Mouse (Mus musculus) hindbrain, embryonic 15.5 days (tissue): ENCODE measurements around the gene Snapin. TPM values are rescaled to one million over a fixed set of nuclear protein-coding genes. Genes with fewer than 3 reads are reported as not detected.

Experiments used
- ATAC-seq: fragments of 200-750 bp; cut with Nextera tagmentation; 2 replicates; pipeline ENCODE4 v1.8.0; 2017; ENCODE audit warnings: low read depth, moderate number of reproducible peaks, moderate TSS enrichment; ENCODE audit not compliant: low FRiP score
- H3K27ac ChIP-seq: fragments of 300-500 bp; sonication (generic); replicated peaks from 2 replicates; pipeline ENCODE4 v1.5.1; 2015; ENCODE audit warnings: mild to moderate bottlenecking, inconsistent platforms
- H3K27me3 ChIP-seq: fragments of 300-500 bp; sonication (generic); 2 replicates; pipeline ENCODE4 v1.6.1; 2015; ENCODE audit warnings: control low read depth, inconsistent platforms
- H3K36me3 ChIP-seq: fragments of 300-500 bp; sonication (generic); 2 replicates; pipeline ENCODE4 v1.6.1; 2015; ENCODE audit warnings: control low read depth, inconsistent platforms
- H3K4me1 ChIP-seq: fragments of 300-500 bp; sonication (generic); replicated peaks from 2 replicates; pipeline ENCODE4 v1.6.1; 2015; ENCODE audit warnings: control low read depth, inconsistent platforms
- H3K4me2 ChIP-seq: fragments of 300-500 bp; sonication (generic); 2 replicates; pipeline ENCODE4 v1.6.1; 2015; ENCODE audit warnings: moderate library complexity, mild to moderate bottlenecking, inconsistent platforms
- H3K4me3 ChIP-seq: fragments of 300-500 bp; sonication (generic); 2 replicates; pipeline ENCODE4 v1.5.1; 2015; ENCODE audit warnings: mild to moderate bottlenecking, inconsistent platforms
- H3K9ac ChIP-seq: fragments of 300-500 bp; sonication (generic); 2 replicates; pipeline ENCODE4 v1.6.1; 2015; ENCODE audit warnings: inconsistent platforms
- H3K9me3 ChIP-seq: fragments of 300-500 bp; sonication (generic); 2 replicates; pipeline ENCODE4 v1.6.1; 2016; ENCODE audit warnings: control low read depth, inconsistent platforms
- WGBS: fragments of 180-500 bp; shearing (Covaris S2); methylation state at CpG from one replicate; pipeline ENCODE4 v1.1.7; 2015; 5-methylcytosine and 5-hydroxymethylcytosine counted together
- polyA plus RNA-seq: library from polyadenylated mRNA; unstranded; fragments of >200 nt; fragmentation: Nextera tagmentation; extraction: Ambion mirVana; gene quantifications from 2 replicates; pipeline ENCODE4 v1.2.1, GENCODE M21; 2015

Snapin gene
- polyA plus RNA-seq = 90.1 and 93.1 TPM in 2 replicates

DNA sequence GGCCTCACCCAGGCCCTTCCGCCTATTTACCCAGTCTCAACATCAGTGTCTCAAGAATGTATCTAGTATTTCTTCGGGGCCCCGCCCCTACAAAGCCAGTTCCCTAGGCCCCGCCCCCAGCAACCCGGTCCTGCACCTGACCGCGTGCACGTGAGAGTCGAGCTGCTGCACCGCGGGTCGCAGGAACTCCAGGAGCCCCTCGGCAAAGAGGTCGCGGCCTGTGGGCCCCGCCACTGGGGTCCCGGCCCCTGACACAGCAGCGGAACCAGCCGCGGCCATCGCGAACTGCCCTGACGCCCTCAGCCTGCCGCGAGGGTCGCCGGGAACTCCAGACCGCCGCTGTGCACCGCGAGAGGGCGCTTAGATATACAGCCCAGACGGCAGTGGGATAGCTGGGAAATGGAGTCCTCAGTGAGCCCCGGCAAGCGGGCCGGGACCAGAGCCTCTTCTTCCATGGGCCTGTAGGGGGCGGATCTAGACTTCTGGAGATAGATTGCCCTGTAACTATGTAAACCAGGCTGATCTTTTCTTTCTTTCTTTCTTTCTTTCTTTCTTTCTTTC lies at the start of gene Snapin:
TSS of gene Snapin (minus strand) at position 338 of the 561 bp plus-strand sequence.
- peaks cover 34% of the 10 kb centered on the region for H3K36me3 ChIP-seq
- no peaks in the 10 kb centered on the region for H3K27me3 ChIP-seq
- peak within 1 kb of the TSS; percentile 82 for H3K27ac ChIP-seq
- peak within 1 kb of the TSS; percentile 80 for H3K9ac ChIP-seq
- H3K4me1 ChIP-seq = peaks cover 10% of the 10 kb centered on the region
- H3K4me3 ChIP-seq = peak within 1 kb of the TSS; percentile 98
- H3K9me3 ChIP-seq = no peaks in the 10 kb centered on the region
- peak within 1 kb of the TSS; percentile 63 for H3K4me2 ChIP-seq
- peak; percentile 97 for ATAC-seq
- under 1% methylated on average over 37 of the region's 37 CpGs for WGBS

DNA sequence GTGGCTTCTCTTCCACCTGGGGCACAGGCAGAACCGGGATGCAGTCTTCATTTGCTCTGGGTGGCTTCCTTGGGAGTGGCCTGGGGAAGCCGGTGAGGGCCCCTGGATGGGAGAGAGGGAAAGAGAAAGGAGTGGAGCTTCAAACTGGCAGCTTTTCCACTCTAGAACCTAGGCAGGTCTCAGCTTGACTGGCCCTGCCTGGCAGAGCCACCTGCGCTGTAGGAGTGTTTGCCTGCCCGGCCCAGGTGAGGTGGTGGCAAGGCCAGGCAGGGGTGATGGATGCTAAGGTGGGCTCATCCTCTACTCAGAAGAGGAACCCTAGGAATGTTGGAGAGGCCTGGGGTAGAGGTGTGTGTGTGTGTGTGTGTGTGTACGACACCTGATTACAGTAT lies 47.1 kb upstream of the Snapin start:
- no peaks in the 10 kb centered on the region for H3K9me3 ChIP-seq
- no peaks in the 10 kb centered on the region for H3K36me3 ChIP-seq
- no peak overlapping the region for H3K27ac ChIP-seq
- 0 out of 2 replicates have a peak, but pooled peaks cover 4% of the 10 kb centered on the region for H3K4me1 ChIP-seq
- no peak overlapping the region for H3K9ac ChIP-seq
- H3K4me2 ChIP-seq = no peak overlapping the region
- no peak overlapping the region for H3K4me3 ChIP-seq
- ATAC-seq = no peak
- WGBS = 87% methylated on average over 5 of the region's 5 CpGs
- no peaks in the 10 kb centered on the region for H3K27me3 ChIP-seq

- no peaks in the 10 kb centered on the region for H3K36me3 ChIP-seq
- H3K9ac ChIP-seq = no peak within 1 kb of the TSS
- 0 out of 2 replicates have a peak, but pooled peaks cover 4% of the 10 kb centered on the region for H3K4me1 ChIP-seq
- no peaks in the 10 kb centered on the region for H3K9me3 ChIP-seq
- no peak; the same call in 1 of the 2 replicates for ATAC-seq
- H3K4me2 ChIP-seq = peak within 1 kb of the TSS; percentile 7; the same call in 1 of the 2 replicates
- 35% methylated on average over 10 of the region's 10 CpGs for WGBS
- H3K27me3 ChIP-seq = no peaks in the 10 kb centered on the region
- H3K27ac ChIP-seq = no peak within 1 kb of the TSS
- no peak within 1 kb of the TSS for H3K4me3 ChIP-seq
These were observed 46.5 kb upstream of the Snapin start, which contains the start of gene S100a16 for GRCm38 (mm10) chr3:90537141-90537904. S100a16 (plus strand) TSS chr3:90537254.

DNA sequence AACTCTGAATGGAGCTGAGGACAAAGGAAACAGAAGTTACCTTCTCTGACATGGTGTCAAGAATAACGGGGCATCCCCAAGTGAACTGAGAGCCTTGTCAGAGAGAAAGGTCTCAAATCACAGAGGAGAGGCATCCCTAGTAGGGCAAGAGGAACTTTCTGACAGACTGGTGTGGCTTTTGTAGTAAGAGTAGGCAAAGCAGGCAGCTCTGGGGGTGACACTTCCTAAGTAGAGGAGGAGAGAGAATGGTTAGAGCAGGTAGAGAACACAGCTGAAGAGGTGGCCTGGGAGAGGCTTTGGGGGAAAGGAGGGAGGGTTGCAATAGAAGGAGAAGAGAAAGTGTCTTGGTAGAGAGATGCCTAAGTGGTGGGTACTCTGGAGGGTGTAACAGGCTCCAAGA lies 44.6 kb upstream of the Snapin start:
- 76% methylated on average over 1 of the region's 1 CpGs for WGBS
- ATAC-seq = no peak

GRCm38 (mm10) chr3:90531713-90532112 lies 40.9 kb upstream of the Snapin start:
- H3K4me2 ChIP-seq = no peak overlapping the region
- no peak overlapping the region for H3K27ac ChIP-seq
- no peaks in the 10 kb centered on the region for H3K9me3 ChIP-seq
- H3K4me1 ChIP-seq = no peaks in the 10 kb centered on the region
- H3K36me3 ChIP-seq = no peaks in the 10 kb centered on the region
- H3K27me3 ChIP-seq = no peaks in the 10 kb centered on the region
- no peak for ATAC-seq
- 78% methylated on average over 5 of the region's 5 CpGs for WGBS
- H3K9ac ChIP-seq = no peak overlapping the region
- H3K4me3 ChIP-seq = no peak overlapping the region

More for the DNA sequence above, 44.6 kb upstream of the Snapin start:
- Histone ChIP-seq H3K27me3 (no peaks in the 10 kb centered on the region), H3K36me3 (no peaks in the 10 kb centered on the region), H3K9ac (no peak overlapping the region), H3K9me3 (no peaks in the 10 kb centered on the region), H3K27ac (no peak overlapping the region), H3K4me3 (no peak overlapping the region), H3K4me2 (no peak overlapping the region), H3K4me1 (no peaks in the 10 kb centered on the region)

GRCm38 (mm10) chr3:90527291-90527873 lies 36.5 kb upstream of the Snapin start:
- no peak overlapping the region for H3K4me3 ChIP-seq
- H3K4me2 ChIP-seq = no peak overlapping the region
- H3K9me3 ChIP-seq = no peaks in the 10 kb centered on the region
- H3K36me3 ChIP-seq = no peaks in the 10 kb centered on the region
- H3K27me3 ChIP-seq = no peaks in the 10 kb centered on the region
- H3K4me1 ChIP-seq = no peaks in the 10 kb centered on the region
- 89% methylated on average over 7 of the region's 7 CpGs for WGBS
- H3K9ac ChIP-seq = no peak overlapping the region
- no peak for ATAC-seq
- H3K27ac ChIP-seq = no peak overlapping the region

DNA sequence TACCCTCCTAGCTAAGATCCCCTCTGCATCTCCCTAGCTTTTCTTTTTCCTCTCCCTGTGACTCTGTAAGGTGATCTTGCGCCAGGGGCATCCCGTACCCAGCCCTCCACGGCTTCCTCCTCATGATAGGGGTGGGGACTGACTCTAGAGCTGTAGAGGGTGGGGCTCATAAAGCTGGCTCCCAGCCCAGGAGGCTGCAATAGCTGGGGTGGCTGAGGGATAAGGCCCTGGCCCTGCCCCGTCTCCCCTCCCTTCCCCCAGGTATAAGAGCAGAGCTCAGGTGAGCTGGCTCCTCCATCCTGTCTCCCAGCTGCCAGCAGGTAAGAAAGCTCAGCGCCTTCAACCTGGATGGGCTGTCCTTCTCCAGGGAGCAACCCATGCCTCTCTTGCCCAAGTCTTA lies 35.7 kb upstream of the Snapin start, which contains the start of gene S100a14:
TSS of gene S100a14 (plus strand) at position 277 of the 400 bp plus-strand sequence.
- Histone ChIP-seq H3K36me3 (no peaks in the 10 kb centered on the region), H3K4me2 (no peak within 1 kb of the TSS), H3K4me3 (no peak within 1 kb of the TSS), H3K4me1 (no peaks in the 10 kb centered on the region), H3K9me3 (no peaks in the 10 kb centered on the region), H3K9ac (no peak within 1 kb of the TSS), H3K27ac (no peak within 1 kb of the TSS), H3K27me3 (no peaks in the 10 kb centered on the region)
- ATAC-seq = no peak
- 83% methylated on average over 5 of the region's 5 CpGs for WGBS

DNA sequence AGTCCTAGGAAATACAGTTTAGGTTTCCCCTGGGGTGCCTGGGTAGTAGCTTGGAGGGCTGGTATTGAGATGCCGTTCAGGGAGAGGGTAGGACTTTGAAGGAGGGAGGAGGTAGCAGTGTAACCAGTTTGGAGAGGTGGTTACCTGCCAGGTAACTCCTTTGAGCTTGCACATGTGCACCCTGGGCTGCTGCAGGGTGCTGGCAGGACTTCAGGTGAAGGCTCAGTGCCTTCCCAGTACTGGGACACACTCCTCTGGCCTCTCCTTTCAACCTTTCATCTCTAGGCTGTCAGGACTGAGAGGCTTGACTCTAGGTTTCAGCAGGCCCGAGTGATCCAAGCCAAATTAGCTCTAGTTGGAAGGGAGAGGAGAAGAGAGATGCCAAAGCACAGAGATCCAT lies 35.2 kb upstream of the Snapin start:
- Histone ChIP-seq H3K4me2 (no peak overlapping the region), H3K27ac (no peak overlapping the region), H3K36me3 (no peaks in the 10 kb centered on the region), H3K9ac (no peak overlapping the region), H3K4me3 (no peak overlapping the region), H3K9me3 (no peaks in the 10 kb centered on the region), H3K27me3 (no peaks in the 10 kb centered on the region), H3K4me1 (no peaks in the 10 kb centered on the region)
- WGBS = 81% methylated on average over 2 of the region's 2 CpGs
- no peak for ATAC-seq

GRCm38 (mm10) chr3:90525421-90525820 lies 34.6 kb upstream of the Snapin start:
- Histone ChIP-seq H3K9ac (no peak overlapping the region), H3K4me2 (no peak overlapping the region), H3K27ac (no peak overlapping the region), H3K4me1 (no peaks in the 10 kb centered on the region), H3K9me3 (no peaks in the 10 kb centered on the region), H3K27me3 (no peaks in the 10 kb centered on the region), H3K4me3 (no peak overlapping the region), H3K36me3 (no peaks in the 10 kb centered on the region)
- WGBS = 76% methylated on average over 4 of the region's 4 CpGs
- ATAC-seq = no peak

DNA sequence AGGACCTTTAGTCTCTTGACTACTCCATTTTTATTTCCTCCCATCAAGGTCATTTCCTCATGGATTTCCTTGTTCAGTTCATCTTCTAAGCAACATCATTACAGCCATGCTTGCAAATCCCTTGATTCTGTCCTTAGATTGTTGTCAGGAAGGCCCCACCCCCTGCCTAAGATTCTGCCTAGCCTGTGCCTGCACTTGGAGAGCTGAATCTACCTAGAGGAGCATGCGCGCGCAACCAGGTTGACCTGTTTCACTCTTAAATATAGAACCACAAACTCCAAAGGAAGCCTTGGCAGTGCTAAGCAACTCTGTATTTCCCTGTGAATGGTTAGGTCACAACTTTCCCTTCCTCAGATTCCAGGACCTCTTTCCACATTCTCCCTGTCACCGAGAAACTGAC lies 26.9 kb upstream of the Snapin start:
- Histone ChIP-seq H3K4me2 (no peak overlapping the region), H3K9me3 (no peaks in the 10 kb centered on the region), H3K36me3 (no peaks in the 10 kb centered on the region), H3K27ac (no peak overlapping the region), H3K9ac (no peak overlapping the region), H3K27me3 (peaks cover 29% of the 10 kb centered on the region), H3K4me3 (no peak overlapping the region), H3K4me1 (peaks cover 14% of the 10 kb centered on the region)
- no peak for ATAC-seq
- 86% methylated on average over 4 of the region's 4 CpGs for WGBS

DNA sequence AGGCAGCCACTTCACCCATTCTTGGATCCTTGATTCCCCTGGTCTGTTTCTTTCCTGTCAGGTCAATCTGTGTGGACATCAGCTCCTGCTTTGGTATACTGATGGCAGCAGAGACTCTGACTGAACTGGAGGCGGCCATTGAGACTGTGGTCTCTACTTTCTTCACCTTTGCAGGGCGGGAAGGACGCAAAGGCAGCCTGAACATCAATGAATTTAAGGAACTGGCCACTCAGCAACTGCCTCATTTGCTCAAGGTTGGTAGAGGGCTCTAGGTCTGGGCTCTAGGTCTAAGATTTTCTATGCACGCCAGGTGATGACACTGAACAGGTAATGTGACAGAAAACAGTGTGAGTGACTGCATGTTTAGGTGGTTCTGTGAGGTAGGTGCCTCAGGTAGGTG lies 25.0 kb upstream of the Snapin start:
- peaks cover 14% of the 10 kb centered on the region for H3K4me1 ChIP-seq
- H3K27me3 ChIP-seq = peaks cover 33% of the 10 kb centered on the region
- ATAC-seq = no peak
- H3K9ac ChIP-seq = no peak overlapping the region
- no peak overlapping the region for H3K4me3 ChIP-seq
- H3K27ac ChIP-seq = no peak overlapping the region
- 92% methylated on average over 4 of the region's 4 CpGs for WGBS
- H3K36me3 ChIP-seq = no peaks in the 10 kb centered on the region
- no peaks in the 10 kb centered on the region for H3K9me3 ChIP-seq
- no peak overlapping the region for H3K4me2 ChIP-seq

DNA sequence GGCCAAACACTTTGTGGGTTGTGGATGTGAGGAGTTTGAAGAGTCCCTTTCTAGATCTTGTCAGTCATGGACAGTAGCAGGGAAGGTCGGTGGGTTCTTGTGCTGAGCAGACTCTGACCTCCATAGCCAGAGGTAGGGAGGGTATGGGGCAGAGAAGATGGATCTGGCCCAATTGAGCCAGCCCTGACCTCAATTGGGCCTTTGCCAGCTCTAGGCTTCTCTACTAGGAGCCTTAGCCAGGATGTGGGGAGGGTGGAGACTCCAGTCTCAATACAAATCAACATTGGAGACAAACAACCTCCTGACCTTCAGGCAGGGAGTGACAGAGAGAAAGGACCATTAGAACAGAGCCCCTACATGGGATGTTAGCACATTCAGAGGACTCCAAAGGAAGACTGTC lies 24.4 kb upstream of the Snapin start:
- peaks cover 33% of the 10 kb centered on the region for H3K27me3 ChIP-seq
- 47% methylated on average over 1 of the region's 1 CpGs for WGBS
- H3K36me3 ChIP-seq = no peaks in the 10 kb centered on the region
- H3K9ac ChIP-seq = 0 out of 2 replicates have a peak overlapping the region, but pooled peaks have one; percentile 30
- peaks cover 14% of the 10 kb centered on the region for H3K4me1 ChIP-seq
- peak overlapping the region; percentile 67 for H3K4me2 ChIP-seq
- no peak for ATAC-seq
- H3K9me3 ChIP-seq = no peaks in the 10 kb centered on the region
- H3K4me3 ChIP-seq = peak overlapping the region; percentile 34
- no peak overlapping the region for H3K27ac ChIP-seq
